Mouse (Mus musculus): ENCODE results near the gene Wdr54. TPM values are rescaled to one million over a fixed set of nuclear protein-coding genes. Genes with fewer than 3 reads are reported as not detected.

Gene Wdr54
- polyA plus RNA-seq, 2 experiments, result 0.32 to 0.44 TPM

GRCm38 (mm10) chr6:83153038-83153437 lies 3.2 kb downstream of the Wdr54 start:
- Histone ChIP-seq H3K27ac (no peak overlapping the region), H3K4me2 (ENCODE audit: low read depth) (no peak overlapping the region), H3K27me3 (ENCODE audit: control insufficient read depth, insufficient read depth, low read length) (peaks cover 14% of the 10 kb centered on the region), H3K9me3 (ENCODE audit: control insufficient read depth, low read length) (no peaks in the 10 kb centered on the region), H3K36me3 (replicated peaks; ENCODE audit: control insufficient read depth, insufficient read depth, low read depth) (no peaks in the 10 kb centered on the region), H3K4me1 (replicated peaks; ENCODE audit: control insufficient read depth in 2 of 2, insufficient read depth in 2 of 2, low read length in 1 of 2) (no peaks in the 10 kb centered on the region), H3K9ac (replicated peaks) (no peak overlapping the region), H3K4me3 (ENCODE audit: insufficient read depth in 1 of 2, low read depth in 2 of 2, low read length in 2 of 2) (no peak overlapping the region)
- TF ChIP-seq EP300 (IDR thresholded peaks at IDR 0.05; ENCODE audit: low read depth) (no peak), CTCF (IDR thresholded peaks at IDR 0.05; ENCODE audit: low read depth) (no peak)
- DNase-seq (ENCODE audit: low read depth in 3 of 3, low spot score in 3 of 3) (no peak), ATAC-seq (ENCODE audit: insufficient read depth) (no peak)
- 69% methylated on average over 12 of the region's 12 CpGs for WGBS (ENCODE audit: insufficient replicate concordance)

- DNase-seq (ENCODE audit: low read depth in 3 of 3, low spot score in 3 of 3), result no peak
- H3K9ac ChIP-seq (replicated peaks), result no peak overlapping the region
- no peak overlapping the region for H3K4me3 ChIP-seq (ENCODE audit: insufficient read depth in 1 of 2, low read depth in 2 of 2, low read length in 2 of 2)
- no peaks in the 10 kb centered on the region for H3K4me1 ChIP-seq (replicated peaks; ENCODE audit: control insufficient read depth in 2 of 2, insufficient read depth in 2 of 2, low read length in 1 of 2)
- H3K27ac ChIP-seq, result no peak overlapping the region
- TF ChIP-seq CTCF (IDR thresholded peaks at IDR 0.05; ENCODE audit: low read depth) (no peak), EP300 (IDR thresholded peaks at IDR 0.05; ENCODE audit: low read depth) (no peak)
- no peak overlapping the region for H3K4me2 ChIP-seq (ENCODE audit: low read depth)
- no peak for ATAC-seq (ENCODE audit: insufficient read depth)
- peaks cover 12% of the 10 kb centered on the region for H3K27me3 ChIP-seq (ENCODE audit: control insufficient read depth, insufficient read depth, low read length)
- H3K36me3 ChIP-seq (replicated peaks; ENCODE audit: control insufficient read depth, insufficient read depth, low read depth), result no peaks in the 10 kb centered on the region
- H3K9me3 ChIP-seq (ENCODE audit: control insufficient read depth, low read length), result no peaks in the 10 kb centered on the region
- WGBS (ENCODE audit: insufficient replicate concordance), result 31% methylated on average over 8 of the region's 8 CpGs
Observed at GRCm38 (mm10) chr6:83151721-83152120, 4.5 kb downstream of the Wdr54 start.

- ATAC-seq (ENCODE audit: insufficient read depth), result no peak
- H3K9ac ChIP-seq (replicated peaks), result no peak overlapping the region
- no peaks in the 10 kb centered on the region for H3K9me3 ChIP-seq (ENCODE audit: control insufficient read depth, low read length)
- H3K4me3 ChIP-seq (ENCODE audit: insufficient read depth in 1 of 2, low read depth in 2 of 2, low read length in 2 of 2), result no peak overlapping the region
- H3K4me1 ChIP-seq (replicated peaks; ENCODE audit: control insufficient read depth in 2 of 2, insufficient read depth in 2 of 2, low read length in 1 of 2), result peaks cover 0 to 2% of the 10 kb centered on the region in 2 experiments; a peak in 1 of 4 replicates
- H3K27ac ChIP-seq, result no peak overlapping the region
- H3K36me3 ChIP-seq (replicated peaks; ENCODE audit: control insufficient read depth, insufficient read depth, low read depth), result no peaks in the 10 kb centered on the region
- TF ChIP-seq CTCF (IDR thresholded peaks at IDR 0.05; ENCODE audit: low read depth) (no peak), EP300 (IDR thresholded peaks at IDR 0.05; ENCODE audit: low read depth) (no peak)
- no peak for DNase-seq (ENCODE audit: low read depth in 3 of 3, low spot score in 3 of 3)
- H3K27me3 ChIP-seq (ENCODE audit: control insufficient read depth, insufficient read depth, low read length), result peaks cover 8% of the 10 kb centered on the region
- WGBS (ENCODE audit: insufficient replicate concordance), result 49% methylated on average over 7 of the region's 7 CpGs
- H3K4me2 ChIP-seq (ENCODE audit: low read depth), result no peak overlapping the region
Observed at GRCm38 (mm10) chr6:83147280-83147679, 8.9 kb downstream of the Wdr54 start.

- peaks cover 0 to 2% of the 10 kb centered on the region in 2 experiments; a peak in 1 of 4 replicates for H3K4me1 ChIP-seq (replicated peaks; ENCODE audit: control insufficient read depth in 2 of 2, insufficient read depth in 2 of 2, low read length in 1 of 2)
- TF ChIP-seq EP300 (IDR thresholded peaks at IDR 0.05; ENCODE audit: low read depth) (no peak), CTCF (IDR thresholded peaks at IDR 0.05; ENCODE audit: low read depth) (no peak)
- no peaks in the 10 kb centered on the region for H3K9me3 ChIP-seq (ENCODE audit: control insufficient read depth, low read length)
- H3K27me3 ChIP-seq (ENCODE audit: control insufficient read depth, insufficient read depth, low read length), result peaks cover 13% of the 10 kb centered on the region
- no peak for ATAC-seq (ENCODE audit: insufficient read depth)
- no peak overlapping the region for H3K27ac ChIP-seq
- 39% methylated on average over 9 of the region's 9 CpGs for WGBS (ENCODE audit: insufficient replicate concordance)
- DNase-seq (ENCODE audit: low read depth in 3 of 3, low spot score in 3 of 3), result no peak
- H3K36me3 ChIP-seq (replicated peaks; ENCODE audit: control insufficient read depth, insufficient read depth, low read depth), result no peaks in the 10 kb centered on the region
- no peak overlapping the region for H3K4me3 ChIP-seq (ENCODE audit: insufficient read depth in 1 of 2, low read depth in 2 of 2, low read length in 2 of 2)
- no peak overlapping the region for H3K9ac ChIP-seq (replicated peaks)
- no peak overlapping the region for H3K4me2 ChIP-seq (ENCODE audit: low read depth)
Observed at GRCm38 (mm10) chr6:83145805-83146204, 10.4 kb downstream of the Wdr54 start.

GRCm38 (mm10) chr6:83145209-83145608 lies 11.0 kb downstream of the Wdr54 start:
- H3K4me2 ChIP-seq (ENCODE audit: low read depth), result no peak overlapping the region
- H3K27ac ChIP-seq, result no peak overlapping the region
- H3K27me3 ChIP-seq (ENCODE audit: control insufficient read depth, insufficient read depth, low read length), result peaks cover 13% of the 10 kb centered on the region
- H3K4me3 ChIP-seq (ENCODE audit: insufficient read depth in 1 of 2, low read depth in 2 of 2, low read length in 2 of 2), result no peak overlapping the region
- TF ChIP-seq EP300 (IDR thresholded peaks at IDR 0.05; ENCODE audit: low read depth), result no peak
- no peak for TF ChIP-seq CTCF (IDR thresholded peaks at IDR 0.05; ENCODE audit: low read depth)
- no peak for ATAC-seq (ENCODE audit: insufficient read depth)
- WGBS (ENCODE audit: insufficient replicate concordance), result 38% methylated on average over 2 of the region's 2 CpGs
- H3K36me3 ChIP-seq (replicated peaks; ENCODE audit: control insufficient read depth, insufficient read depth, low read depth), result no peaks in the 10 kb centered on the region
- DNase-seq (ENCODE audit: low read depth in 3 of 3, low spot score in 3 of 3), result no peak
- H3K9ac ChIP-seq (replicated peaks), result no peak overlapping the region
- H3K4me1 ChIP-seq (replicated peaks; ENCODE audit: control insufficient read depth in 2 of 2, insufficient read depth in 2 of 2, low read length in 1 of 2), result peaks cover 0 to 2% of the 10 kb centered on the region in 2 experiments; a peak in 1 of 4 replicates
- no peaks in the 10 kb centered on the region for H3K9me3 ChIP-seq (ENCODE audit: control insufficient read depth, low read length)
